Mouse (Mus musculus) MEL (cell line): ENCODE results near the gene Tmtc2. TPM values are rescaled to one million over a fixed set of nuclear protein-coding genes. Genes with fewer than 3 reads are reported as not detected.

Experiments
- DNase-seq: peaks from one replicate; pipeline ENCODE4 v3.0.0; 2011; ENCODE audit warnings: low read depth, low spot score
- H3K27ac ChIP-seq: 2 replicates; pipeline ENCODE4 v1.5.1; 2012; ENCODE audit warnings: low read depth, mild to moderate bottlenecking, control low read depth, low read length, moderate library complexity; ENCODE audit not compliant: control insufficient read depth
- H3K27me3 ChIP-seq, 2 experiments: fragments of 150-350 bp in 1 of 2; sonication (generic) in 1 of 2; 2 replicates each; pipeline ENCODE4 v1.6.1; 2012; ENCODE audit warnings: low read length in 2 of 2, mild to moderate bottlenecking in 2 of 2, improper control_type of control experiment in 1 of 2, moderate library complexity in 1 of 2; ENCODE audit not compliant: insufficient read depth in 2 of 2, control insufficient read depth in 1 of 2
- H3K36me3 ChIP-seq, 2 experiments: 2 replicates each; pipeline ENCODE4 v1.6.1; 2012 to 2014; ENCODE audit warnings: low read length in 2 of 2, improper control_type of control experiment in 1 of 2, inconsistent platforms in 1 of 2, mild to moderate bottlenecking in 1 of 2; ENCODE audit not compliant: insufficient read depth in 2 of 2, control insufficient read depth in 1 of 2
- H3K4me1 ChIP-seq, 2 experiments: fragments of 150-350 bp in 1 of 2; sonication (generic) in 1 of 2; 2 replicates each; pipeline ENCODE4 v1.6.1; 2012; ENCODE audit warnings: low read length in 2 of 2, improper control_type of control experiment in 1 of 2, mild to moderate bottlenecking in 1 of 2; ENCODE audit not compliant: insufficient read depth in 2 of 2, control insufficient read depth in 1 of 2
- H3K4me3 ChIP-seq, 2 experiments: fragments of 150-350 bp in 1 of 2; sonication (generic) in 1 of 2; 2 replicates each; pipeline ENCODE4 v1.5.1; 2012; ENCODE audit warnings: low read depth in 2 of 2, low read length in 2 of 2, mild to moderate bottlenecking in 2 of 2, moderate library complexity in 2 of 2, control low read depth in 1 of 2, improper control_type of control experiment in 1 of 2; ENCODE audit not compliant: control insufficient read depth in 1 of 2, insufficient read depth in 1 of 2
- H3K79me2 ChIP-seq: 2 replicates; pipeline ENCODE4 v1.6.1; 2012; ENCODE audit warnings: mild to moderate bottlenecking, low read length, moderate library complexity; ENCODE audit not compliant: control insufficient read depth, poor library complexity, insufficient read depth
- H3K9ac ChIP-seq: 2 replicates; pipeline ENCODE4 v1.6.1; 2012; ENCODE audit warnings: low read depth, mild to moderate bottlenecking, control low read depth, low read length, moderate library complexity; ENCODE audit not compliant: control insufficient read depth, poor library complexity, severe bottlenecking
- H3K9me3 ChIP-seq: fragments of 150-350 bp; sonication (generic); replicated peaks from 2 replicates; pipeline ENCODE4 v1.6.1; 2012; ENCODE audit warnings: mild to moderate bottlenecking, low read length, improper control_type of control experiment, moderate library complexity; ENCODE audit not compliant: insufficient read depth
- BHLHE40 ChIP-seq: IDR thresholded peaks from 2 replicates; pipeline ENCODE4 v1.6.1; 2012; ENCODE audit warnings: low read depth, mild to moderate bottlenecking, inconsistent platforms, low read length, improper control_type of control experiment, borderline replicate concordance
- CHD1 ChIP-seq: IDR thresholded peaks from 2 replicates; pipeline ENCODE4 v1.6.1; 2012; ENCODE audit warnings: low read depth, mild to moderate bottlenecking, inconsistent platforms, low read length, improper control_type of control experiment
- EP300 ChIP-seq, 2 experiments: IDR thresholded peaks; 2 replicates each; pipeline ENCODE4 v1.6.1; 2011; ENCODE audit warnings: improper control_type of control experiment in 2 of 2, low read length in 2 of 2, low read depth in 1 of 2, mild to moderate bottlenecking in 1 of 2
- GATA1 ChIP-seq: IDR thresholded peaks from 2 replicates; pipeline ENCODE4 v1.6.1; 2011; ENCODE audit warnings: low read depth, low read length, improper control_type of control experiment
- HCFC1 ChIP-seq: IDR thresholded peaks from 2 replicates; pipeline ENCODE4 v1.6.1; 2012; ENCODE audit warnings: low read depth, mild to moderate bottlenecking, inconsistent platforms, low read length, improper control_type of control experiment, moderate library complexity
- JUND ChIP-seq: IDR thresholded peaks from 2 replicates; pipeline ENCODE4 v1.6.1; 2011; ENCODE audit warnings: low read depth, mild to moderate bottlenecking, improper control_type of control experiment, low read length
- KAT2A ChIP-seq: conservative IDR thresholded peaks from 2 replicates; pipeline ENCODE4 v1.6.1; 2012; ENCODE audit warnings: low read depth, low read length, improper control_type of control experiment, inconsistent platforms
- MAX ChIP-seq: IDR thresholded peaks from 2 replicates; pipeline ENCODE4 v1.6.1; 2011; ENCODE audit warnings: low read length, improper control_type of control experiment
- MYB ChIP-seq: IDR thresholded peaks from 2 replicates; pipeline ENCODE4 v1.6.1; 2011; ENCODE audit warnings: mild to moderate bottlenecking, low read depth, low read length, improper control_type of control experiment
- NRF1 ChIP-seq: IDR thresholded peaks from 2 replicates; pipeline ENCODE4 v1.6.1; 2014; ENCODE audit warnings: low read depth, mild to moderate bottlenecking, inconsistent platforms, low read length, improper control_type of control experiment, moderate library complexity; ENCODE audit not compliant: poor library complexity, insufficient read depth, severe bottlenecking
- RCOR1 ChIP-seq: IDR thresholded peaks from 2 replicates; pipeline ENCODE4 v1.6.1; 2012; ENCODE audit warnings: low read depth, mild to moderate bottlenecking, inconsistent platforms, low read length, improper control_type of control experiment
- SIN3A ChIP-seq: IDR thresholded peaks from 2 replicates; pipeline ENCODE4 v1.6.1; 2012; ENCODE audit warnings: low read length, improper control_type of control experiment, inconsistent platforms
- TAL1 ChIP-seq: IDR thresholded peaks from 2 replicates; pipeline ENCODE4 v1.6.1; 2012; ENCODE audit warnings: mild to moderate bottlenecking, inconsistent platforms, low read length, moderate library complexity, mixed read lengths
- ZC3H11A ChIP-seq: IDR thresholded peaks from 2 replicates; pipeline ENCODE4 v1.6.1; 2012; ENCODE audit warnings: low read depth, mild to moderate bottlenecking, inconsistent platforms, low read length, improper control_type of control experiment
- ZKSCAN1 ChIP-seq: IDR thresholded peaks from 2 replicates; pipeline ENCODE4 v1.6.1; 2012; ENCODE audit warnings: low read depth, mild to moderate bottlenecking, inconsistent platforms, low read length, improper control_type of control experiment, moderate library complexity
- ZMIZ1 ChIP-seq: IDR thresholded peaks from 2 replicates; pipeline ENCODE4 v1.6.1; 2012; ENCODE audit warnings: low read depth, mild to moderate bottlenecking, inconsistent platforms, low read length, improper control_type of control experiment, moderate library complexity
- polyA plus RNA-seq, 2 experiments: library from polyadenylated mRNA; stranded (reverse) in 1 of 2; unstranded in 1 of 2; fragments of >175 nt in 1 of 2; fragments of >200 nt in 1 of 2; gene quantifications; 2 replicates each; pipeline versions ENCODE4 v1.2.1 to v1.2.4; 2012; ENCODE audit warnings: low replicate concordance in 2 of 2, low read depth in 1 of 2; ENCODE audit not compliant: insufficient read length in 2 of 2, insufficient read depth in 1 of 2, missing spikeins in 1 of 2
- total RNA-seq: library from RNA; depleted of rRNA; stranded (reverse); fragments of 300-350 nt; gene quantifications from 2 replicates; pipeline ENCODE4 v1.2.3, GENCODE M21; 2012; rRNA removed

The Tmtc2 gene
- not detected in 2 replicates for total RNA-seq
- polyA plus RNA-seq: not detected

DNA sequence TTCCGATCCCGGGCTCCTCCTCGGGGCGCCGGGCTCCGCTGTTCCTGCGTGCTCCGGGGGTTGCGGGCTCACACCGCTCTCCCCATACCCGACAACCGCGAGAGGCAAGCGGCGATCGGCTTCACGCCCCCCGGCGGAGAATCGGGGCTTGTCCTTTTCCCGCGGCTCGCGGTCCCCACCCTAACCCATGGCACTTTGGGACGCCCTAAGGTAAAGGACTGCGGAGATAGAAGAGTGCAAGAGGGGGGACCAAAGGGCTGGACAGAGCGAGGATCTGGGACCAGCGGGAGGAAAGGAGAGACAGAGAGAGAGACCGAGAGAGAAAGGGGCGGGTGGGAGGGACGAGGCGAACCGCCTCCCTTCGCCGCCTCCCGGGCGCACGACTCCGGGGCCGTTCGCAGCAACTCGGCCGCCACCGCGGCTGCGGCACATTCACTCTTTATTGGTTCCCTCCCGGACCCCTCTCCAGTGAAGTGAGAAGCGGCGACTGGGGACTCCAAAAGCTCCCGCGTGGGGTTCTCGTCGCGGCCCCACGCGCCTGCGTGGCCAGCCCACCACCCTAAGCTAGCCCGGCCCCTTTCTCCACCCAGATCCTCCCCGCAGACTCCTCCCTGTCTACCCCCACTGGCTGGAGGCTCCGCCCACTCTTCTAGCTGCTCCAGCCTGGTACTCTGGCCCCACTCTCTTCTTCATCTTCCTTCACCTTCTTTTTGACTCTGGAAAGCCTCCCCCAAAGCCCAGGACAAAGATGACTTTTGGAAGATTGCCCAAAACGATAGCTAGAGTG is at the start of gene Tmtc2:
Tmtc2 (minus strand) TSS at position 544 of the 787 bp plus-strand sequence.
- no peak for DNase-seq

DNA sequence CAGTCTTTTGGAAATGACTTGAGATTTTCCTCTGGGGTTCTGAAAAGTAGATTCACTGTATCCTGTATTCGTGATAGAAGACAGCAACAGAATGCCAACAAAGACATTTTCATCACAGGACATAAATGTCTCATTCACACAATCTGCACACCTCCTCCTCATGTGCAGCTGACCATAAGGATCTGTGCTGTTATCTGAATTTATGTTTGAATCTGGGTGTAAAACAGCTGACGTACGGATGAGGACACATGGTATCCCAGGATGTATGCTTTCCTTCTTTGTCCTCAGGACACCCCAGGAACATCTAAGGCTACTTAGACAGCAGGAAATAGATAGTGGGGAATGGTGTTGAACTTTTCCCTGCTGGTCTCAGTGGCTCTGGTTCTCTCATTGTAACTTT is 37.9 kb upstream of the Tmtc2 start:
- H3K27me3 ChIP-seq: no peaks in the 10 kb centered on the region
- no peak overlapping the region for H3K27ac ChIP-seq
- no peaks in the 10 kb centered on the region for H3K9me3 ChIP-seq
- TF ChIP-seq HCFC1 (no peak), NRF1 (no peak), ZMIZ1 (no peak), TAL1 (no peak), RCOR1 (no peak), ZKSCAN1 (no peak), MYB (no peak), EP300 (IDR thresholded peaks at IDR 0.05; ENCODE audit: low read depth in 1 of 2, low read length in 2 of 2) (no peak), CHD1 (no peak), JUND (no peak), GATA1 (no peak), KAT2A (no peak), MAX (no peak)
- no peak for DNase-seq
- no peak overlapping the region for H3K9ac ChIP-seq
- no peaks in the 10 kb centered on the region for H3K36me3 ChIP-seq
- H3K4me3 ChIP-seq: no peak overlapping the region
- H3K79me2 ChIP-seq: no peaks in the 10 kb centered on the region
- H3K4me1 ChIP-seq: no peaks in the 10 kb centered on the region

More for the DNA sequence above, at the start of gene Tmtc2:
- no peaks in the 10 kb centered on the region for H3K27me3 ChIP-seq
- TF ChIP-seq SIN3A (no peak), BHLHE40 (no peak), ZC3H11A (no peak)
- H3K79me2 ChIP-seq: no peaks in the 10 kb centered on the region
- no peak within 1 kb of the TSS for H3K27ac ChIP-seq
- H3K9me3 ChIP-seq: no peaks in the 10 kb centered on the region
- H3K4me3 ChIP-seq: no peak within 1 kb of the TSS
- no peaks in the 10 kb centered on the region for H3K4me1 ChIP-seq
- H3K9ac ChIP-seq: no peak within 1 kb of the TSS
- H3K36me3 ChIP-seq: no peaks in the 10 kb centered on the region; a peak in 1 of 4 replicates
